Mouse (Mus musculus) embryonic facial prominence, embryonic 12.5 days (tissue): Measurements from ENCODE around the gene Maf. TPM values are rescaled to one million over a fixed set of nuclear protein-coding genes. Genes with fewer than 3 reads are reported as not detected.

Experiments
- ATAC-seq: fragments of 200-750 bp; cut with Nextera tagmentation; 2 replicates; pipeline ENCODE4 v1.8.0; 2017; ENCODE audit not compliant: insufficient number of reproducible peaks, insufficient read depth, low FRiP score, low TSS enrichment
- H3K27ac ChIP-seq: fragments of 300-500 bp; sonication (generic); 2 replicates; pipeline ENCODE4 v1.5.1; 2016; ENCODE audit warnings: mild to moderate bottlenecking
- H3K27me3 ChIP-seq: fragments of 300-500 bp; sonication (generic); 2 replicates; pipeline ENCODE4 v1.6.1; 2016; ENCODE audit warnings: mild to moderate bottlenecking, moderate library complexity
- H3K36me3 ChIP-seq: fragments of 300-500 bp; sonication (generic); 2 replicates; pipeline ENCODE4 v1.6.1; 2016; ENCODE audit warnings: mild to moderate bottlenecking
- H3K4me1 ChIP-seq: fragments of 300-500 bp; sonication (generic); 2 replicates; pipeline ENCODE4 v1.6.1; 2016
- H3K4me2 ChIP-seq: fragments of 300-500 bp; sonication (generic); replicated peaks from 2 replicates; pipeline ENCODE4 v1.6.1; 2016; ENCODE audit warnings: mild to moderate bottlenecking, moderate library complexity
- H3K4me3 ChIP-seq: fragments of 300-500 bp; sonication (generic); 2 replicates; pipeline ENCODE4 v1.5.1; 2016; ENCODE audit warnings: mild to moderate bottlenecking
- H3K9ac ChIP-seq: fragments of 300-500 bp; sonication (generic); 2 replicates; pipeline ENCODE4 v1.6.1; 2016; ENCODE audit warnings: mild to moderate bottlenecking, moderate library complexity
- H3K9me3 ChIP-seq: fragments of 300-500 bp; sonication (generic); 2 replicates; pipeline ENCODE4 v1.6.1; 2016; ENCODE audit warnings: mild to moderate bottlenecking, moderate library complexity
- WGBS: fragments of 180-500 bp; shearing (Covaris S2); methylation state at CpG from one replicate; pipeline ENCODE4 v1.1.7; 2016; 5-methylcytosine and 5-hydroxymethylcytosine counted together
- polyA plus RNA-seq: library from polyadenylated mRNA; unstranded; fragments of >200 nt; fragmentation: Nextera tagmentation; extraction: Ambion mirVana; gene quantifications from 2 replicates; pipeline ENCODE4 v1.2.1, GENCODE M21; 2016

Gene Maf
- polyA plus RNA-seq, result 5.7 TPM in 2 replicates

DNA sequence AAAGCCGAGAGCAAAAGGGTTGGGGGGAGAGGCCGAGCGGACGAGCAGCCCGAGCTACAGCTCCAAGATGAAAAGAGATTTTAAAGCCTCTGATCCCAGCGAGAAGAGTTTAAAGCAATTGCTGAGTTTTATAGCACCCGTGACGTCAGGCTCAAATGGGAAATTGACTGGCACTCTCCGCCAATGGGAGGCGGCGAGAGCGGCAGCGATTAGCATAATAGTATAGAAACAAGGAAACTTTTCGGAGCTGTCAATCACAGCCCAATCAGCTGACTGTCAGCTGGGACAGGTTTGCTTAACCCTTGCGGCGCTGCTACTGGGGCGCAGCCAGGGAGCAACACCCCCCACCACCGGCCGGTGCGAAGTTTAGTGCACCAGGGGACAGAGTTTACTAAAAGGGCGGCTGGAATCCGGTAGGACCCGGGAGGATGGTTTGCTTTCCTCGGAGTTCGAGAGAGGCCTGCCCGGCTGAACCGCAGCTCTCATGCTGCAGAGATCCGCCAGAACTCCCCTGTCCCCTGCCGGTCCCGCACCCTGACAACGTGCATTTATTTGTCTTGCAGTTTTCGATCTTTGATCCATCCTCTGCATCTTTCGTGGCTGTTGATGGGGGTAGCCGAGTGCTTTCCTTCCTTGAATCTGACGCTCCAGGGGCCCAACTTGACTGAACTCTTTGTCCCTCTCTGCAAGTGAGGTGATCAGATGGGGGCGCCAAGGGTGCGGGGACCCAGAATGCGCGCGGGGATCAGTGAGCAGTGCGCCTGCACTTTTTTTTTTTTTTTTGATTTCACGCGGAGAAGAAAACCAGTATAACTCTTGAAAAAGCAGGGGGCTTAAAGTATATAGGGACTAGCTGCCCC is at the start of gene Maf:
TSS of gene Maf (minus strand) at position 64 of the 860 bp plus-strand sequence.
- Histone ChIP-seq H3K9me3 (no peaks in the 10 kb centered on the region), H3K36me3 (no peaks in the 10 kb centered on the region), H3K4me1 (peaks cover 8% of the 10 kb centered on the region), H3K4me3 (peak within 1 kb of the TSS; percentile 66), H3K9ac (peak within 1 kb of the TSS; percentile 75), H3K27me3 (peaks cover 8% of the 10 kb centered on the region), H3K4me2 (peak within 1 kb of the TSS; percentile 85), H3K27ac (peak within 1 kb of the TSS; percentile 94)
- WGBS, result under 1% methylated on average over 43 of the region's 43 CpGs
- peak; percentile 49 for ATAC-seq

GRCm38 (mm10) chr8:115756965-115757364 is 49.4 kb upstream of the Maf start:
- Histone ChIP-seq H3K9me3 (no peaks in the 10 kb centered on the region), H3K4me3 (no peak overlapping the region), H3K27me3 (no peaks in the 10 kb centered on the region), H3K4me2 (no peak overlapping the region), H3K27ac (no peak overlapping the region), H3K9ac (no peak overlapping the region), H3K36me3 (no peaks in the 10 kb centered on the region), H3K4me1 (no peaks in the 10 kb centered on the region)
- no peak for ATAC-seq
- WGBS, result 54% methylated on average over 3 of the region's 3 CpGs

DNA sequence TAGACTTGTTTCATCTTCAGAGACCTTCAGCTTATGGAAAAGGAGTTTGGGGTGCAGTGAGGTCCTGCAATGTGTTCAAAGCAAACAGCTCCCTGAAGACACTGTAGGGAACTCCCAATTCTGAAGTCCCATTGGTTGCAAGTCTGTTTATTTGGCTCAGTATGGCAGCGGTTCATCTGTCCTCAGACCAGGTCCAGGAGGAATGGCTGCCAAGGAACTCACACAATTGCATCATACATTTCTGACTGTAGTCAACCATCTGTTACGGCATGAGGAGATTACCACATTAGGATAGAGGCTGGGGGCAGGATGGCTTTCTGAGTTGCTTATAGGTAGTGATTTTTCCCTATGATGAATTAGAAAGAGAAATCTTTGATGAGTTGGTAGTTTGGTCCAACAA is 48.4 kb upstream of the Maf start:
- Histone ChIP-seq H3K4me2 (no peak overlapping the region), H3K9me3 (no peaks in the 10 kb centered on the region), H3K4me1 (no peaks in the 10 kb centered on the region), H3K27me3 (no peaks in the 10 kb centered on the region), H3K36me3 (no peaks in the 10 kb centered on the region), H3K27ac (no peak overlapping the region), H3K4me3 (no peak overlapping the region), H3K9ac (no peak overlapping the region)
- WGBS, result 93% methylated on average over 2 of the region's 2 CpGs
- no peak for ATAC-seq

DNA sequence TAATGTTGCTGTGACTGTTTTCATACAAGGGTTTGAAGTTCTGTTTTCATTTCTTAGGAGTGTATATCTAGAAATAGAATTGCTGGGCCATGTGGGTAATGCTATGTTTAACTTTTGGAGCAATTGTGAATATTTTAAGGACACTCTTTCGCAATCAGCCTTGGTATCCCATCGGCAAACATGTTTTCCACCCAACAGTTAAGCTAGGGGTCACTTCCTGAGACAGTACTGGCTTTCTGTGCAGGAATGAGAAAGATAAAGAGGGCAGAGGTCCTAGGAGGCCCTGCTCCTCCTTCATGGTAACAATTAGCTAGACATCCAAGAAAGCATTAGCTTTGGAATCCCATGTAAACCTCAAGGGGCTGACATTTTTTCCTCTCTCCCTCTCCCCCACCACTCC is 47.1 kb upstream of the Maf start:
- no peaks in the 10 kb centered on the region for H3K27me3 ChIP-seq
- 43% methylated on average over 2 of the region's 2 CpGs for WGBS
- no peak overlapping the region for H3K4me2 ChIP-seq
- ATAC-seq, result no peak
- no peaks in the 10 kb centered on the region for H3K9me3 ChIP-seq
- H3K4me3 ChIP-seq, result no peak overlapping the region
- no peaks in the 10 kb centered on the region for H3K4me1 ChIP-seq
- no peak overlapping the region for H3K9ac ChIP-seq
- no peak overlapping the region for H3K27ac ChIP-seq
- H3K36me3 ChIP-seq, result no peaks in the 10 kb centered on the region

GRCm38 (mm10) chr8:115753801-115754200 is 46.2 kb upstream of the Maf start:
- no peak for ATAC-seq
- 82% methylated on average over 8 of the region's 8 CpGs for WGBS

DNA sequence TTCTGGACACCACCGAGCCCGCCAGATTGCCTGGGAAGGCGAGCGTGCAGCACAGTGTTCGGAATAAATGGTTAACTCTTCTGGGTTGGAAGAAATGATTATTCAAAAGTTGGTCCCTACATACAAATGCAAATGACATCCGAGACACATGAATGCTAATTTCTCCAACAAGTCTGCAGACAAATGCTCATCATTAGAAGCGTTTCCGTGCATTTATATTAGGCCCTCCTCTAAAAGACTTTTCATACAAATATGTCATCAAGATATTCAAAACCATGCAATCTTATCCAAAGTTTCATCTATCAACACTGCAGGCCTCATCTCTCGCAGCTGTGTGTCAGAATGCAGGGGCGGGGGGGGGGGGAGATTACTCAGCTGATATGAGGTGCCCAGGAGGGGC is 39.8 kb upstream of the Maf start:
- no peak for ATAC-seq
- Histone ChIP-seq H3K9me3 (no peaks in the 10 kb centered on the region; the same call in 1 of the 2 replicates), H3K36me3 (no peaks in the 10 kb centered on the region), H3K4me1 (no peaks in the 10 kb centered on the region), H3K27me3 (no peaks in the 10 kb centered on the region), H3K4me3 (no peak overlapping the region), H3K27ac (no peak overlapping the region), H3K9ac (no peak overlapping the region), H3K4me2 (no peak overlapping the region)
- WGBS, result 82% methylated on average over 10 of the region's 10 CpGs

More at GRCm38 (mm10) chr8:115753801-115754200, 46.2 kb upstream of the Maf start:
- no peak overlapping the region for H3K27ac ChIP-seq
- H3K27me3 ChIP-seq, result no peaks in the 10 kb centered on the region
- H3K9me3 ChIP-seq, result no peaks in the 10 kb centered on the region; the same call in 1 of the 2 replicates
- no peak overlapping the region for H3K4me2 ChIP-seq
- no peak overlapping the region for H3K4me3 ChIP-seq
- no peak overlapping the region for H3K9ac ChIP-seq
- H3K36me3 ChIP-seq, result no peaks in the 10 kb centered on the region
- no peaks in the 10 kb centered on the region for H3K4me1 ChIP-seq

GRCm38 (mm10) chr8:115745648-115746047 is 38.1 kb upstream of the Maf start:
- Histone ChIP-seq H3K27me3 (no peaks in the 10 kb centered on the region), H3K9ac (no peak overlapping the region), H3K4me3 (no peak overlapping the region), H3K27ac (no peak overlapping the region), H3K4me1 (no peaks in the 10 kb centered on the region), H3K36me3 (no peaks in the 10 kb centered on the region), H3K4me2 (no peak overlapping the region), H3K9me3 (no peaks in the 10 kb centered on the region; the same call in 1 of the 2 replicates)
- ATAC-seq, result no peak
- 85% methylated on average over 2 of the region's 2 CpGs for WGBS

DNA sequence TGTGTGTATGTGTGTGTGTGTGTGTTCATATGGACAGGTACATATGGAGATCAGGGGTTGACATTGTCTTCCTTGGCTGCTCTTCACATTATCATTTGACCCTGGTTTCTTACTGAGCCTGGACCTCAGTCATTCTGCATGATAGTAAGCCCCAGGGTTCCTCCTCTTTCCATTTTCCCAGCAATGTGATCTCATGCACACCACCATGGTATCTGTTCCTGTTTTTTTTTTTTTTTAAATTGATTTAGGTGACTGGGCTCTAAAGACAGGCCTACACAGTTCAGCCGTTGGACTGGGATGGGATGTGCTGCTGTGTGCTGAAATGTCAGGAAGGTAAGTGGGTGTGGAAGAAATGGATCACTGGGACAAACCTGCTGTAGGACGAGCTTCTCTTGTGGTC is 35.8 kb upstream of the Maf start:
- no peak overlapping the region for H3K4me3 ChIP-seq
- no peak for ATAC-seq
- no peaks in the 10 kb centered on the region for H3K9me3 ChIP-seq
- 76% methylated on average over 2 of the region's 2 CpGs for WGBS
- H3K27me3 ChIP-seq, result no peaks in the 10 kb centered on the region
- no peaks in the 10 kb centered on the region for H3K4me1 ChIP-seq
- H3K27ac ChIP-seq, result no peak overlapping the region
- no peaks in the 10 kb centered on the region for H3K36me3 ChIP-seq
- H3K4me2 ChIP-seq, result no peak overlapping the region
- H3K9ac ChIP-seq, result no peak overlapping the region

DNA sequence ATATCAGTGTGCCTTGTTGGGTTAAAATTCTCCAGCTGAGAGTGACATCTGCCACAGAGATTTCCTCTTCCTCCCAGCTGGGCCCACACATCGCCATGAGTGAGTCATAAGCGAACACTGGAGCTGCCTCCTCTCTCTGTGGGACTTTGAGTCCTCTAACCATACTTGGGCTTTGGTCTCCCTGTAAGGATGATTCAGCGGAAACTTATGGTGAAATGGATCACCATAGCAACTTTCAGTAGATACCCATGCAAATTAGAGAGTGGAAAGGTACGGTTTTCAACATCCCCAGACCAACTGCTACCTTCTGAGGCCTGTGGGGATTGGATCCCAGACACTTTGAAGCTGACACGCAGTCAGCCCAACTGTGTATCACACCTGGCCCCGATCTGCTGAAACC is 35.1 kb upstream of the Maf start:
- Histone ChIP-seq H3K4me2 (no peak overlapping the region), H3K9ac (no peak overlapping the region), H3K36me3 (no peaks in the 10 kb centered on the region), H3K27ac (no peak overlapping the region), H3K4me1 (no peaks in the 10 kb centered on the region), H3K4me3 (no peak overlapping the region), H3K27me3 (no peaks in the 10 kb centered on the region), H3K9me3 (no peaks in the 10 kb centered on the region)
- 93% methylated on average over 6 of the region's 6 CpGs for WGBS
- ATAC-seq, result no peak

DNA sequence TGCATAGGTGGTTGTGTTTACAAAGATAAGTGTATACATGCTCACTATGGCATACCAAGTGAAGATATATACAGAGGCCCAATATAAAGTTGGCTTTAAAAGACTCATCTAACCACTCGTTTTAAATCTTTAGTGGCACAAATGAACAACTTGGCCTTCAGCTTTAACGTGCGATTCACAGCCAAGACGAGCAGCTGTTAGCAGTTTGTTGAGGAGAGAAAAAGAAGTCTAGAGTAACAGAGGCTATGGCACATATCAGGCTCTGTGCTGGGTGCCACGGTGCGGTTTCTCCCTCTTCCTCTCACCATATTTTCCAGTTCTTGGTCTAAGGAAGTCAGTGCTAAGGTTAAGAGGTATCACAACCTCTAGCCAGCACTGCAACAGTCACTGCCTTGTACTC is 34.4 kb upstream of the Maf start:
- Histone ChIP-seq H3K27ac (no peak overlapping the region), H3K4me2 (no peak overlapping the region), H3K36me3 (no peaks in the 10 kb centered on the region), H3K27me3 (no peaks in the 10 kb centered on the region), H3K9ac (no peak overlapping the region), H3K4me1 (no peaks in the 10 kb centered on the region), H3K9me3 (no peaks in the 10 kb centered on the region), H3K4me3 (no peak overlapping the region)
- ATAC-seq, result no peak
- WGBS, result 90% methylated on average over 6 of the region's 6 CpGs

DNA sequence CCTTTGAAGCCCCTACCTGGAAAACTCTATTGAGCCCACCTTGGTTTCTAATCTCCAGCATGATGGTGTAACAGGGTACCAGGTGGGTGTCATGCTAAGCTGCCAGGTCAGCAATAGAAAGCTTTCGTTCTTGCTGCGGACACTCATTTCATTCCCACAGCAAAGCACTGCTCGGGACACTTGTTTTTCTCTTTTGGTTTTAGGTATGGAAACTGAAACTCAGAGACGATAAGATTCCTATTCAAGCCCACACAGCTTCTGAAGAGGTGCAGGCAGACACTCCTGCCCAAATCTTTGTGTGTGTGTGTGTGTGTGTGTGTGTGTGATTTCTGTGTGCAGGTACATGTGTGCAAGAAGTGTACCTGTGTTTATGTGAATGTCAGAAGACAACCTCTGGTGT is 32.2 kb upstream of the Maf start:
- Histone ChIP-seq H3K27me3 (no peaks in the 10 kb centered on the region), H3K4me2 (no peak overlapping the region), H3K4me1 (no peaks in the 10 kb centered on the region), H3K36me3 (no peaks in the 10 kb centered on the region), H3K4me3 (no peak overlapping the region), H3K9ac (no peak overlapping the region), H3K9me3 (no peaks in the 10 kb centered on the region), H3K27ac (no peak overlapping the region)
- ATAC-seq, result no peak
- 91% methylated on average over 4 of the region's 4 CpGs for WGBS

- Histone ChIP-seq H3K27me3 (no peaks in the 10 kb centered on the region), H3K9ac (no peak overlapping the region), H3K27ac (no peak overlapping the region), H3K4me1 (no peaks in the 10 kb centered on the region), H3K36me3 (no peaks in the 10 kb centered on the region), H3K4me2 (no peak overlapping the region), H3K9me3 (no peaks in the 10 kb centered on the region), H3K4me3 (no peak overlapping the region)
- WGBS, result 68% methylated on average over 6 of the region's 6 CpGs
- ATAC-seq, result no peak
These were observed 24.8 kb upstream of the Maf start for GRCm38 (mm10) chr8:115732401-115732800.
